Mouse (Mus musculus): ENCODE measurements around the gene Tmem102.

Gene Tmem102

GRCm38 (mm10) chr11:69787306-69787705, 18.1 kb downstream of the Tmem102 start:
- DNase-seq (ENCODE audit: low spot score) = no peak

GRCm38 (mm10) chr11:69784793-69785272, 20.6 kb downstream of the Tmem102 start:
- peak; percentile 33 for DNase-seq (ENCODE audit: low spot score)

- DNase-seq (ENCODE audit: low spot score) = no peak
Observed at GRCm38 (mm10) chr11:69781828-69782227, 23.6 kb downstream of the Tmem102 start.

- no peak for DNase-seq (ENCODE audit: low spot score)
Observed at GRCm38 (mm10) chr11:69778985-69779384, 26.4 kb downstream of the Tmem102 start.

GRCm38 (mm10) chr11:69778258-69778982, 27.0 kb downstream of the Tmem102 start:
- no peak for DNase-seq (ENCODE audit: low spot score)

GRCm38 (mm10) chr11:69777504-69778257, 27.7 kb downstream of the Tmem102 start:
- no peak for DNase-seq (ENCODE audit: low spot score)

GRCm38 (mm10) chr11:69776488-69776887, 28.9 kb downstream of the Tmem102 start:
- no peak for DNase-seq (ENCODE audit: low spot score)

GRCm38 (mm10) chr11:69775716-69776115, 29.7 kb downstream of the Tmem102 start:
- DNase-seq (ENCODE audit: low spot score) = no peak

- no peak for DNase-seq (ENCODE audit: low spot score)
Observed at GRCm38 (mm10) chr11:69774961-69775360, 30.5 kb downstream of the Tmem102 start.

- no peak for DNase-seq (ENCODE audit: low spot score)
Observed at GRCm38 (mm10) chr11:69767625-69767909, 37.9 kb downstream of the Tmem102 start.

- no peak for DNase-seq (ENCODE audit: low spot score)
Observed at GRCm38 (mm10) chr11:69766872-69767624, 38.4 kb downstream of the Tmem102 start.

GRCm38 (mm10) chr11:69766126-69766609, 39.3 kb downstream of the Tmem102 start:
- peak; percentile 61 for DNase-seq (ENCODE audit: low spot score)

GRCm38 (mm10) chr11:69765221-69766125, 40.0 kb downstream of the Tmem102 start, which contains the start of gene Zbtb4:
Zbtb4 (plus strand) TSS chr11:69765912.
- peak; percentile 39 for DNase-seq (ENCODE audit: low spot score)

- no peak for DNase-seq (ENCODE audit: low spot score)
Observed at GRCm38 (mm10) chr11:69763551-69763950, 41.9 kb downstream of the Tmem102 start.

- no peak for DNase-seq (ENCODE audit: low spot score)
Observed at GRCm38 (mm10) chr11:69761868-69762267, 43.6 kb downstream of the Tmem102 start, which contains the start of gene Slc35g3. Slc35g3 (minus strand) TSS chr11:69761968.

- DNase-seq (ENCODE audit: low spot score) = no peak
Observed at GRCm38 (mm10) chr11:69760901-69761200, 44.6 kb downstream of the Tmem102 start.

- DNase-seq (ENCODE audit: low spot score) = no peak
Observed at GRCm38 (mm10) chr11:69760160-69760900, 45.1 kb downstream of the Tmem102 start.

GRCm38 (mm10) chr11:69758971-69759721, 46.3 kb downstream of the Tmem102 start:
- peak; percentile 96 for DNase-seq (ENCODE audit: low spot score)

- peak; percentile 98 for DNase-seq (ENCODE audit: low spot score)
Observed at GRCm38 (mm10) chr11:69758478-69758970, 46.9 kb downstream of the Tmem102 start, which contains the start of gene Polr2a. Polr2a (minus strand) TSS chr11:69758637.

- DNase-seq (ENCODE audit: low spot score) = peak; percentile 94
Observed at GRCm38 (mm10) chr11:69758090-69758456, 47.4 kb downstream of the Tmem102 start.
